In the genomic region with DNA sequence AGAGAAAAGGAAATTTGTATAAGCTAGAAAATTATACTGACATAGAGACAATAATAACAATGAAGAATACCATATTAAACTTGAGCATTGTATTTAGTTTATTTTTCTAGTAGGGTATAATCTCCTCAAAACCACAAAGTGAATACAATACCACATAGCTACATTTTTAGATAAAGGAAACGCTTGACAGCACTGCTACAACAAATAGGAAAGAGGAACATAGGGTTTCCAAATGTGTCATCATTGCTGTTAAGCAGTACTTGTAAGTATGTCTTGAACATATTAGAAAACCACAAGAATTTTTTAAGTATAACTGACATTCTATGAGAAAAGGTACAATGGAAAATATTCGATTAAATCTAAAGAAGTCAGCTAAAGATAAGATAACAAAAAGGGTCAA, we compare ENCODE assay signal across 24 mouse cellular contexts.
DNase-seq lines count a peak whose midpoint lies in the region; ATAC-seq and TF ChIP-seq lines count a peak whose summit lies in the region.
"Had no signal": no experiment of that assay in that cellular context is flagged by ENCODE, and none has a peak within 500 bp of the region (broad histone marks: within the 10 kb centered on the region; RNA-seq: fewer than 3 reads in every experiment).

No protein-coding gene starts in this region.

- no peak for TF ChIP-seq POLR2A in MEL (IDR thresholded peaks at IDR 0.05; ENCODE audit: control insufficient read depth in 1 of 2, insufficient read depth in 1 of 2, low read depth in 1 of 2, low read length in 2 of 2, poor library complexity in 1 of 2)

- peaks cover 0 to 6% of the 10 kb centered on the region in 2 experiments; a peak in 2 of 4 replicates for H3K36me3 ChIP-seq in MEL (ENCODE audit: control insufficient read depth in 1 of 2, insufficient read depth in 2 of 2, low read length in 2 of 2)
- H3K36me3 ChIP-seq in liver, postnatal 0 days (replicated peaks; ENCODE audit: insufficient read depth, low read length): no peaks in the 10 kb centered on the region
- H3K36me3 ChIP-seq: embryonic facial prominence, embryonic 13.5 days; heart, embryonic 10.5 days; hindbrain, embryonic 15.5 days; limb, embryonic 15.5 days; midbrain, embryonic 10.5 days had no signal

- TF ChIP-seq EP300 in MEL (IDR thresholded peaks at IDR 0.05; ENCODE audit: low read depth in 1 of 2, low read length in 2 of 2): peak; percentile 76 to 88
- TF ChIP-seq EP300 in liver, postnatal 0 days (IDR thresholded peaks at IDR 0.05; ENCODE audit: low read depth): no peak

- H3K9me3 ChIP-seq in MEL (replicated peaks; ENCODE audit: insufficient read depth, low read length): no peaks in the 10 kb centered on the region
- no peaks in the 10 kb centered on the region for H3K9me3 ChIP-seq in liver, postnatal 0 days (ENCODE audit: low read length)
- H3K9me3 ChIP-seq: embryonic facial prominence, embryonic 13.5 days; forebrain, embryonic 13.5 days; heart, embryonic 10.5 days; hindbrain, embryonic 15.5 days; limb, embryonic 15.5 days; midbrain, embryonic 10.5 days had no signal

- DNase-seq in lung, postnatal 25 days (ENCODE audit: low spot score): peak; percentile 22
- DNase-seq in lung, adult 18-20 months: no peak
- peak; percentile 73 for DNase-seq in MEL (ENCODE audit: low read depth, low spot score)
- DNase-seq in skeletal muscle tissue, adult 2 months (ENCODE audit: low read depth, low spot score): peak; percentile 4
- no peak for DNase-seq in layer of hippocampus, postnatal 10 days (ENCODE audit: low spot score in 2 of 2)
- no peak for DNase-seq in liver, postnatal 0 days
- no peak for DNase-seq in embryo, embryonic 9.5 days (ENCODE audit: extremely low spot score)
- DNase-seq: adrenal gland, adult 2 months; cerebellum, adult 18-20 months; cerebellum, postnatal 14 days; heart, postnatal 4 days; kidney, postnatal 4 days; lung, postnatal 14 days; thymus, postnatal 25 days had no signal

- H3K79me2 ChIP-seq in MEL (ENCODE audit: control insufficient read depth, insufficient read depth, low read length, poor library complexity): no peaks in the 10 kb centered on the region

- 24% methylated on average over 2 of the region's 2 CpGs for WGBS in liver, postnatal 0 days (ENCODE audit: insufficient replicate concordance)

- H3K4me2 ChIP-seq in liver, postnatal 0 days (ENCODE audit: low read depth, low read length): no peak overlapping the region
- H3K4me2 ChIP-seq: embryonic facial prominence, embryonic 13.5 days; forebrain, embryonic 13.5 days; hindbrain, embryonic 15.5 days; limb, embryonic 15.5 days had no signal

- no peak for TF ChIP-seq CTCF in MEL (IDR thresholded peaks at IDR 0.05 in 2 of 3, conservative IDR thresholded peaks at IDR 0.05 in 1 of 3; ENCODE audit: control insufficient read depth in 1 of 3, insufficient read depth in 1 of 3, low read depth in 2 of 3, low read length in 3 of 3, poor library complexity in 1 of 3, severe bottlenecking in 1 of 3)
- no peak for TF ChIP-seq CTCF in liver, postnatal 0 days (IDR thresholded peaks at IDR 0.05; ENCODE audit: low read depth)

- H3K4me3 ChIP-seq in MEL (ENCODE audit: control insufficient read depth in 1 of 2, insufficient read depth in 1 of 2, low read depth in 2 of 2, low read length in 2 of 2): no peak overlapping the region; a peak in 1 of 4 replicates
- no peak overlapping the region for H3K4me3 ChIP-seq in liver, postnatal 0 days (ENCODE audit: low read depth, low read length)
- H3K4me3 ChIP-seq: embryonic facial prominence, embryonic 13.5 days; erythroblast, embryonic 14.5 days; forebrain, embryonic 13.5 days; heart, embryonic 10.5 days; hindbrain, embryonic 15.5 days; left cerebral cortex, adult 2 months; limb, embryonic 15.5 days; midbrain, embryonic 10.5 days had no signal

- no peak overlapping the region for H3K27ac ChIP-seq in MEL (ENCODE audit: control insufficient read depth, low read depth, low read length)
- no peak overlapping the region for H3K27ac ChIP-seq in liver, postnatal 0 days (ENCODE audit: low read depth)
- H3K27ac ChIP-seq: embryonic facial prominence, embryonic 13.5 days; forebrain, embryonic 13.5 days; heart, embryonic 10.5 days; hindbrain, embryonic 15.5 days; left cerebral cortex, adult 2 months; limb, embryonic 15.5 days; midbrain, embryonic 10.5 days had no signal

- no peaks in the 10 kb centered on the region for H3K27me3 ChIP-seq in MEL (ENCODE audit: control insufficient read depth in 1 of 2, insufficient read depth in 2 of 2, low read length in 2 of 2)
- H3K27me3 ChIP-seq in liver, postnatal 0 days (ENCODE audit: insufficient read depth, low read length): no peaks in the 10 kb centered on the region
- H3K27me3 ChIP-seq: embryonic facial prominence, embryonic 13.5 days; forebrain, embryonic 13.5 days; hindbrain, embryonic 15.5 days; limb, embryonic 15.5 days had no signal

- ATAC-seq in hematopoietic stem cell, adult 5-6 weeks (replicated peaks in 1 of 2; ENCODE audit: insufficient read depth in 1 of 2, low FRiP score in 2 of 2, low TSS enrichment in 1 of 2, low read depth in 1 of 2, poor library complexity in 2 of 2, severe bottlenecking in 2 of 2): peak; percentile 94 to 99
- no peak for ATAC-seq in liver, postnatal 0 days
- ATAC-seq: forebrain, embryonic 13.5 days; intestine, embryonic 16.5 days had no signal

- H3K9ac ChIP-seq in MEL (ENCODE audit: control insufficient read depth, low read depth, low read length, poor library complexity, severe bottlenecking): no peak overlapping the region
- H3K9ac ChIP-seq in liver, postnatal 0 days (replicated peaks): no peak overlapping the region
- H3K9ac ChIP-seq: embryonic facial prominence, embryonic 13.5 days; forebrain, embryonic 13.5 days; hindbrain, embryonic 15.5 days; limb, embryonic 15.5 days had no signal

- peaks cover 2 to 19% of the 10 kb centered on the region in 2 experiments; a peak in 3 of 4 replicates for H3K4me1 ChIP-seq in MEL (ENCODE audit: control insufficient read depth in 1 of 2, insufficient read depth in 2 of 2, low read length in 2 of 2)
- no peaks in the 10 kb centered on the region for H3K4me1 ChIP-seq in liver, postnatal 0 days (ENCODE audit: insufficient read depth)
- H3K4me1 ChIP-seq: embryonic facial prominence, embryonic 13.5 days; forebrain, embryonic 13.5 days; heart, embryonic 10.5 days; hindbrain, embryonic 15.5 days; limb, embryonic 15.5 days; midbrain, embryonic 10.5 days had no signal

- TF ChIP-seq RAD21 in MEL (IDR thresholded peaks at IDR 0.05; ENCODE audit: low read depth, low read length): no peak

TF ChIP-seq in MEL, 35 proteins besides CTCF, POLR2A, EP300 and RAD21 (continues in another document):
- no peak for TF ChIP-seq MAX (IDR thresholded peaks at IDR 0.05; ENCODE audit: low read length)
- TF ChIP-seq ZC3H11A (IDR thresholded peaks at IDR 0.05; ENCODE audit: low read depth, low read length): no peak
- no peak for TF ChIP-seq BHLHE40 (IDR thresholded peaks at IDR 0.05; ENCODE audit: borderline replicate concordance, low read depth, low read length)
- no peak for TF ChIP-seq UBTF (IDR thresholded peaks at IDR 0.05; ENCODE audit: borderline replicate concordance, insufficient read depth, low read depth, low read length)
- TF ChIP-seq HCFC1 (IDR thresholded peaks at IDR 0.05; ENCODE audit: low read depth, low read length): no peak
- no peak for TF ChIP-seq JUND (IDR thresholded peaks at IDR 0.05; ENCODE audit: low read depth, low read length)
- TF ChIP-seq ELF1 (IDR thresholded peaks at IDR 0.05; ENCODE audit: low read depth, low read length): no peak
- peak; percentile 62; the same call in 1 of the 2 replicates for TF ChIP-seq RCOR1 (IDR thresholded peaks at IDR 0.05; ENCODE audit: low read depth, low read length)
- no peak for TF ChIP-seq MAFK (IDR thresholded peaks at IDR 0.05; ENCODE audit: borderline replicate concordance, low read depth, low read length)
- TF ChIP-seq MYB (IDR thresholded peaks at IDR 0.05; ENCODE audit: low read depth, low read length): peak; percentile 42; the same call in 1 of the 2 replicates
- TF ChIP-seq MYC (IDR thresholded peaks at IDR 0.05; ENCODE audit: low read depth, low read length): no peak
- TF ChIP-seq CHD2 (IDR thresholded peaks at IDR 0.05; ENCODE audit: low read length): no peak
- TF ChIP-seq ZMIZ1 (IDR thresholded peaks at IDR 0.05; ENCODE audit: low read depth, low read length): no peak
- TF ChIP-seq TAL1 (IDR thresholded peaks at IDR 0.05; ENCODE audit: low read length): no peak
- peak; percentile 70 for TF ChIP-seq SIN3A (IDR thresholded peaks at IDR 0.05; ENCODE audit: low read length)
- no peak for TF ChIP-seq ZNF384 (IDR thresholded peaks at IDR 0.05; ENCODE audit: low read depth, low read length)
- TF ChIP-seq GABPA (IDR thresholded peaks at IDR 0.05; ENCODE audit: low read depth, low read length): no peak
- no peak for TF ChIP-seq ZKSCAN1 (IDR thresholded peaks at IDR 0.05; ENCODE audit: low read depth, low read length)
- no peak for TF ChIP-seq CHD1 (IDR thresholded peaks at IDR 0.05; ENCODE audit: low read depth, low read length)
- TF ChIP-seq ETS1 (IDR thresholded peaks at IDR 0.05; ENCODE audit: low read depth, low read length): peak; percentile 87
- TF ChIP-seq GATA1 (IDR thresholded peaks at IDR 0.05; ENCODE audit: low read depth, low read length): peak; percentile 35; the same call in 1 of the 2 replicates
- TF ChIP-seq NELFE (IDR thresholded peaks at IDR 0.05; ENCODE audit: low read depth, low read length): no peak
- TF ChIP-seq MEF2A (IDR thresholded peaks at IDR 0.05; ENCODE audit: extremely low read depth, insufficient replicate concordance, low read depth, low read length, poor library complexity, severe bottlenecking): peak; percentile 45; the same call in 1 of the 2 replicates
- TF ChIP-seq SMC3 (IDR thresholded peaks at IDR 0.05; ENCODE audit: low read depth, low read length): no peak
- no peak for TF ChIP-seq E2F4 (IDR thresholded peaks at IDR 0.05; ENCODE audit: borderline replicate concordance, low read depth, low read length)
- TF ChIP-seq TBP (IDR thresholded peaks at IDR 0.05; ENCODE audit: low read depth, low read length): no peak
- TF ChIP-seq POLR2AphosphoS5 (IDR thresholded peaks at IDR 0.05; ENCODE audit: borderline replicate concordance, low read depth, low read length): no peak
- peak; percentile 49 for TF ChIP-seq TCF12 (IDR thresholded peaks at IDR 0.05; ENCODE audit: low read depth, low read length)
- TF ChIP-seq POLR2AphosphoS2 (IDR thresholded peaks at IDR 0.05; ENCODE audit: low read length): no peak
- TF ChIP-seq KAT2A (conservative IDR thresholded peaks at IDR 0.05; ENCODE audit: low read depth, low read length): no peak
- TF ChIP-seq NRF1 (IDR thresholded peaks at IDR 0.05; ENCODE audit: insufficient read depth, low read depth, low read length, poor library complexity, severe bottlenecking): no peak
- no peak for TF ChIP-seq MXI1 (IDR thresholded peaks at IDR 0.05; ENCODE audit: low read depth, low read length)
- TF ChIP-seq MAZ (IDR thresholded peaks at IDR 0.05; ENCODE audit: low read depth, low read length): no peak

Comparison
In these comparisons a context has a peak if more than half of its experiments do, and no peak if none do; other contexts are left out.
1. DNase-seq: peak in lung, postnatal 25 days (single experiment), MEL (single experiment) and skeletal muscle tissue, adult 2 months (single experiment); none in lung, adult 18-20 months (0 of 2), layer of hippocampus, postnatal 10 days (0 of 2), liver, postnatal 0 days (single experiment) and embryo, embryonic 9.5 days (single experiment).